Mouse (Mus musculus) hindbrain, embryonic 10.5 days (tissue): Measurements from ENCODE around the gene Zdhhc1. TPM values are rescaled to one million over a fixed set of nuclear protein-coding genes. Genes with fewer than 3 reads are reported as not detected.
A peak's percentile ranks its signal among the peaks of the same experiment; 100 is the strongest.

Source experiments
- DNase-seq: peaks from one replicate; pipeline ENCODE4 v3.0.0-alpha.2; 2017; ENCODE audit warnings: low spot score
- H3K27ac ChIP-seq: fragments of 300-500 bp; sonication (generic); 2 replicates; pipeline ENCODE4 v1.5.1; 2016; ENCODE audit warnings: mild to moderate bottlenecking, moderate library complexity
- H3K27me3 ChIP-seq: fragments of 300-500 bp; sonication (generic); 2 replicates; pipeline ENCODE4 v1.6.1; 2016; ENCODE audit warnings: mild to moderate bottlenecking; ENCODE audit not compliant: poor library complexity, insufficient read depth, severe bottlenecking
- H3K36me3 ChIP-seq: fragments of 300-500 bp; sonication (generic); 2 replicates; pipeline ENCODE4 v1.6.1; 2016; ENCODE audit warnings: mild to moderate bottlenecking, moderate library complexity
- H3K4me1 ChIP-seq: fragments of 300-500 bp; sonication (generic); replicated peaks from 2 replicates; pipeline ENCODE4 v1.6.1; 2016; ENCODE audit warnings: mild to moderate bottlenecking
- H3K4me3 ChIP-seq: fragments of 300-500 bp; sonication (generic); 2 replicates; pipeline ENCODE4 v1.5.1; 2016; ENCODE audit warnings: mild to moderate bottlenecking, moderate library complexity
- H3K9me3 ChIP-seq: fragments of 300-500 bp; sonication (generic); 2 replicates; pipeline ENCODE4 v1.6.1; 2016; ENCODE audit warnings: mild to moderate bottlenecking, moderate library complexity
- WGBS: fragments of 180-500 bp; shearing (Covaris S2); methylation state at CpG from one replicate; pipeline ENCODE4 v1.1.7; 2016; 5-methylcytosine and 5-hydroxymethylcytosine counted together
- polyA plus RNA-seq: library from polyadenylated mRNA; unstranded; fragments of >200 nt; fragmentation: Nextera tagmentation; extraction: Ambion mirVana; gene quantifications from 2 replicates; pipeline ENCODE4 v1.2.1, GENCODE M21; 2016

Zdhhc1 gene
- polyA plus RNA-seq, 1 experiment from 2014 or later, result 29.2 TPM

GRCm38 (mm10) chr8:105529271-105529670, 32.6 kb upstream of the Zdhhc1 start:
- Histone ChIP-seq H3K9me3 (no peaks in the 10 kb centered on the region), H3K4me3 (no peak overlapping the region), H3K27ac (no peak overlapping the region), H3K27me3 (no peaks in the 10 kb centered on the region), H3K4me1 (peaks cover 33% of the 10 kb centered on the region), H3K36me3 (peaks cover 49% of the 10 kb centered on the region)
- DNase-seq, result no peak
- WGBS, result 90% methylated on average over 3 of the region's 3 CpGs

- Histone ChIP-seq H3K27me3 (no peaks in the 10 kb centered on the region), H3K4me1 (peaks cover 25% of the 10 kb centered on the region), H3K9me3 (no peaks in the 10 kb centered on the region), H3K36me3 (peaks cover 60% of the 10 kb centered on the region), H3K4me3 (no peak overlapping the region), H3K27ac (no peak overlapping the region)
- no peak for DNase-seq
- WGBS, result 97% methylated on average over 1 of the region's 1 CpGs
Measured at GRCm38 (mm10) chr8:105528206-105528605, 31.5 kb upstream of the Zdhhc1 start.

GRCm38 (mm10) chr8:105527110-105527509, 30.4 kb upstream of the Zdhhc1 start:
- DNase-seq, result no peak
- Histone ChIP-seq H3K9me3 (no peaks in the 10 kb centered on the region), H3K4me1 (peaks cover 32% of the 10 kb centered on the region), H3K36me3 (peaks cover 71% of the 10 kb centered on the region), H3K27me3 (no peaks in the 10 kb centered on the region), H3K4me3 (no peak overlapping the region), H3K27ac (no peak overlapping the region)
- WGBS, result 90% methylated on average over 2 of the region's 2 CpGs

- H3K27ac ChIP-seq, result no peak overlapping the region
- H3K36me3 ChIP-seq, result peaks cover 48% of the 10 kb centered on the region
- WGBS, result 87% methylated on average over 9 of the region's 9 CpGs
- H3K9me3 ChIP-seq, result no peaks in the 10 kb centered on the region
- H3K4me3 ChIP-seq, result no peak overlapping the region
- peaks cover 12% of the 10 kb centered on the region for H3K27me3 ChIP-seq
- H3K4me1 ChIP-seq, result peaks cover 56% of the 10 kb centered on the region
- no peak for DNase-seq
Measured at GRCm38 (mm10) chr8:105522890-105523289, 26.2 kb upstream of the Zdhhc1 start.

GRCm38 (mm10) chr8:105521995-105522769, 25.5 kb upstream of the Zdhhc1 start:
- Histone ChIP-seq H3K9me3 (no peaks in the 10 kb centered on the region), H3K27me3 (peaks cover 19% of the 10 kb centered on the region), H3K27ac (peak overlapping the region; percentile 92), H3K4me1 (peaks cover 63% of the 10 kb centered on the region), H3K4me3 (no peak overlapping the region), H3K36me3 (peaks cover 42% of the 10 kb centered on the region)
- DNase-seq, result no peak
- 86% methylated on average over 21 of the region's 21 CpGs for WGBS

- peak; percentile 66 for DNase-seq
- WGBS, result 1% methylated on average over 3 of the region's 3 CpGs
- Histone ChIP-seq H3K27ac (peak overlapping the region; percentile 92), H3K27me3 (peaks cover 30% of the 10 kb centered on the region), H3K4me1 (peaks cover 74% of the 10 kb centered on the region), H3K4me3 (peak overlapping the region; percentile 73), H3K36me3 (peaks cover 39% of the 10 kb centered on the region), H3K9me3 (no peaks in the 10 kb centered on the region)
Measured at GRCm38 (mm10) chr8:105521061-105521460, 24.4 kb upstream of the Zdhhc1 start.

- Histone ChIP-seq H3K9me3 (no peaks in the 10 kb centered on the region), H3K36me3 (peaks cover 37% of the 10 kb centered on the region), H3K27ac (peak overlapping the region; percentile 92), H3K4me1 (peaks cover 79% of the 10 kb centered on the region), H3K4me3 (peak overlapping the region; percentile 73), H3K27me3 (peaks cover 34% of the 10 kb centered on the region)
- no peak for DNase-seq
- WGBS, result 29% methylated on average over 5 of the region's 5 CpGs
Measured at GRCm38 (mm10) chr8:105520521-105520920, 23.8 kb upstream of the Zdhhc1 start.

- peak overlapping the region; percentile 92 for H3K27ac ChIP-seq
- peaks cover 43% of the 10 kb centered on the region for H3K27me3 ChIP-seq
- DNase-seq, result peak; percentile 43
- peak overlapping the region; percentile 73 for H3K4me3 ChIP-seq
- H3K4me1 ChIP-seq, result peaks cover 79% of the 10 kb centered on the region
- H3K36me3 ChIP-seq, result peaks cover 27% of the 10 kb centered on the region
- WGBS, result 2% methylated on average over 2 of the region's 2 CpGs
- H3K9me3 ChIP-seq, result no peaks in the 10 kb centered on the region
Measured at GRCm38 (mm10) chr8:105519591-105519990, 22.9 kb upstream of the Zdhhc1 start.

GRCm38 (mm10) chr8:105518436-105519313, 22.0 kb upstream of the Zdhhc1 start, which contains the start of gene Hsd11b2:
Hsd11b2 (plus strand) TSS chr8:105518755.
- Histone ChIP-seq H3K4me1 (peaks cover 79% of the 10 kb centered on the region), H3K9me3 (no peaks in the 10 kb centered on the region), H3K27me3 (peaks cover 49% of the 10 kb centered on the region), H3K4me3 (peak within 1 kb of the TSS; percentile 73), H3K27ac (peak within 1 kb of the TSS; percentile 92), H3K36me3 (peaks cover 18% of the 10 kb centered on the region)
- WGBS, result under 1% methylated on average over 68 of the region's 68 CpGs
- peak; percentile 75 for DNase-seq

GRCm38 (mm10) chr8:105517346-105517745, 20.6 kb upstream of the Zdhhc1 start:
- DNase-seq, result no peak
- 42% methylated on average over 8 of the region's 8 CpGs for WGBS
- H3K27ac ChIP-seq, result peak overlapping the region; percentile 36
- peak overlapping the region; percentile 9; the same call in 1 of the 2 replicates for H3K4me3 ChIP-seq
- H3K36me3 ChIP-seq, result peaks cover 5% of the 10 kb centered on the region; the same call in 1 of the 2 replicates
- peaks cover 49% of the 10 kb centered on the region for H3K27me3 ChIP-seq
- peaks cover 67% of the 10 kb centered on the region for H3K4me1 ChIP-seq
- no peaks in the 10 kb centered on the region for H3K9me3 ChIP-seq

- H3K4me1 ChIP-seq, result peaks cover 55% of the 10 kb centered on the region
- no peaks in the 10 kb centered on the region for H3K36me3 ChIP-seq
- H3K9me3 ChIP-seq, result no peaks in the 10 kb centered on the region
- peak overlapping the region; percentile 38 for H3K4me3 ChIP-seq
- WGBS, result 10% methylated on average over 12 of the region's 12 CpGs
- H3K27me3 ChIP-seq, result peaks cover 49% of the 10 kb centered on the region
- DNase-seq, result peak; percentile 90
- H3K27ac ChIP-seq, result peak overlapping the region; percentile 85
Measured at GRCm38 (mm10) chr8:105516018-105516645, 19.4 kb upstream of the Zdhhc1 start.

- Histone ChIP-seq H3K27me3 (peaks cover 47% of the 10 kb centered on the region), H3K4me3 (no peak overlapping the region), H3K4me1 (peaks cover 49% of the 10 kb centered on the region), H3K36me3 (no peaks in the 10 kb centered on the region), H3K9me3 (no peaks in the 10 kb centered on the region), H3K27ac (no peak overlapping the region)
- DNase-seq, result no peak
- 78% methylated on average over 5 of the region's 5 CpGs for WGBS
Measured at GRCm38 (mm10) chr8:105514656-105515055, 18.0 kb upstream of the Zdhhc1 start.
